Mouse (Mus musculus): ENCODE results near the gene Gm13420. TPM values are rescaled to one million over a fixed set of nuclear protein-coding genes. Genes with fewer than 3 reads are reported as not detected.

Gm13420 gene
- polyA plus RNA-seq, 1 experiment from 2014 or later: 2.4 TPM

DNA sequence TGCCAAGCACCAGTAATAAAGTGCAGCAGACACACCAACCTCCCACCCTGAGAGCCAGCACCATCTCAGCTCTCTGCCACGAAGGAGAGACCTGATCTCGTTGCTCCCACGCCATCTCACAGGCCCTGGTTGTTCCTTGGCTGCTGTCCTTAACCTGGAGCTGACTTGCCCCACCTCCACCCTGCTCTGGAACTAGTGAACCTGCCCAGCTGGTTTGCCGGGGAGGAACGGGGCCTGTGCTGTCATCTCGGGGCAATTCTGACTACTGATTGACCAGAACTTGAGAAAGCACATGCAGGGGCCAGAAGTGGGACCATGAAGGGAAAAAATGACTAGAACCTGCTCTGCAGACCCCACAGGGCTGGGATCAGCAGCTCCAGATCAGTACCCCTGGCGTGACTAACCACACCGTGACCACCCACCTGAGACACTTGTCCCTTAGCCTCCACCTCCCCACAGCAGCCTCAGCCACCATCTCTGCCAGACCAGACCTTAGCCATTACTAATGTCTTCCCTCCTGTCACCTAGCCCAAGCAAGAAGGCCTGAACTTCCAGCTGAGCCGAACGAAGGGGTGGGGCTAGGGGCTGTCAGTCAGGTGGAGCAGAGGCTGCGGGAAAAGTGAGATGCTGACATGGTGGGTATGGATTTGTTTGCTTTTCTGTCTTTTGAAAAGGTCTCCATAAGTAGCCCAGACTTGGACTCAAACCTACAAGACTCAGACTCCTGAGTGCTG is 16.7 kb upstream of the Gm13420 start:
- Histone ChIP-seq H3K9ac (no peak overlapping the region), H3K4me2 (no peak overlapping the region), H3K4me1 (no peaks in the 10 kb centered on the region), H3K4me3 (replicated peaks) (no peak overlapping the region), H3K9me3 (no peaks in the 10 kb centered on the region), H3K36me3 (0 out of 2 replicates have a peak, but pooled peaks cover 6% of the 10 kb centered on the region), H3K27ac (peak overlapping the region; percentile 77), H3K27me3 (replicated peaks) (no peaks in the 10 kb centered on the region)
- 44% methylated on average over 11 of the region's 11 CpGs for WGBS
- no peak for ATAC-seq (ENCODE audit: insufficient read depth, low FRiP score, low read depth)

DNA sequence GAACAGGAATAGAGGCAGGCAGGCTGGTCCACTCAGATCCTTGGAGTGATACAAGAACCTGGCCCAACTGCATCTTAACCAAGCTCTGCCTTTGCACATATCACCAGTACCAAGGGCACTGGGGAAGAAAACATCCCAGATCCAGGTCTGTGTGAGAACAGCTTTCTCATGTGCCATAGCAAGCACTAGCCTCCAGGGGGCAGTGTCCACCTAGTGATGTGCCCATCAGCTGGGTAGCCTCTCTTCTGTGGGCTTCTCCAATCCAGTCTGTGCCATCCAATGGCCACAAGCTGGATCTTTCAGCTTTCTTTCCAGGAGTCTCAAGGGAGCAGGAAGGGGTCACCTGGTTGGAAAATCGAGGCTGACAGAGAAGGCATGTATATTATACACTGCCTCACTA is 13.3 kb upstream of the Gm13420 start:
- Histone ChIP-seq H3K27me3 (replicated peaks) (no peaks in the 10 kb centered on the region), H3K9me3 (no peaks in the 10 kb centered on the region), H3K4me3 (replicated peaks) (no peak overlapping the region), H3K4me1 (no peaks in the 10 kb centered on the region), H3K4me2 (no peak overlapping the region), H3K9ac (no peak overlapping the region), H3K27ac (no peak overlapping the region), H3K36me3 (no peaks in the 10 kb centered on the region)
- 0% methylated on average over 1 of the region's 1 CpGs for WGBS
- 0 out of 2 replicates have a peak, but pooled peaks have one; percentile 8 for ATAC-seq (ENCODE audit: insufficient read depth, low FRiP score, low read depth)

GRCm38 (mm10) chr2:29755693-29756092 is 4.2 kb upstream of the Gm13420 start:
- Histone ChIP-seq H3K4me1 (0 out of 2 replicates have a peak, but pooled peaks cover 3% of the 10 kb centered on the region), H3K9me3 (no peaks in the 10 kb centered on the region), H3K4me3 (replicated peaks) (no peak overlapping the region), H3K9ac (no peak overlapping the region), H3K4me2 (no peak overlapping the region), H3K27ac (no peak overlapping the region), H3K27me3 (replicated peaks) (peaks cover 11% of the 10 kb centered on the region; the same call in 1 of the 2 replicates), H3K36me3 (no peaks in the 10 kb centered on the region)
- ATAC-seq (ENCODE audit: insufficient read depth, low FRiP score, low read depth): no peak

DNA sequence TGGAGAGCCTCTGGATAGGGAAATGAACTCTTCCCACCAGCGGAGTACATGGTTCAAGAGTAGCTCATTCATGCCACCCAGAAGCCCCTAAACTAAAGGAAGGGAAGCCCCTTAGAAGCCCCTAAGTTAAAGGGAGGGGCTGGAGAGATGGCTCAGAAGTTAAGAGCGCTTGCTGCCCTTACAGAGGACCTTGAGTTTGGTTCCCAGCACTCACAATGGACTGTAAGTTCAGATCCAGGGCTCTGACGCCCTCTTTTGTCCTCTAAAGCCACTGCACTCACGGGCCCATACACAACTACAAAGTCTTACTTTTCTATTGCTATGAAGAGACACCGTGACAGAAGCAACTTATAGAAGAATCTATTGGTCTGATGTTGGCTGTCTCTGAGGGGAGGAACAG is 912 bp upstream of the Gm13420 start:
- 81% methylated on average over 5 of the region's 5 CpGs for WGBS

GRCm38 (mm10) chr2:29748499-29748898 is 3.0 kb downstream of the Gm13420 start:
- Histone ChIP-seq H3K9ac (no peak overlapping the region), H3K27ac (no peak overlapping the region), H3K4me1 (0 out of 2 replicates have a peak, but pooled peaks cover 6% of the 10 kb centered on the region), H3K4me3 (replicated peaks) (no peak overlapping the region), H3K27me3 (replicated peaks) (peaks cover 32% of the 10 kb centered on the region), H3K4me2 (no peak overlapping the region), H3K36me3 (no peaks in the 10 kb centered on the region), H3K9me3 (no peaks in the 10 kb centered on the region)
- 85% methylated on average over 4 of the region's 4 CpGs for WGBS
- no peak for ATAC-seq (ENCODE audit: insufficient read depth, low FRiP score, low read depth)

More for the DNA sequence above, 912 bp upstream of the Gm13420 start:
- Histone ChIP-seq H3K9me3 (no peaks in the 10 kb centered on the region), H3K4me1 (0 out of 2 replicates have a peak, but pooled peaks cover 4% of the 10 kb centered on the region), H3K4me2 (no peak overlapping the region), H3K27me3 (replicated peaks) (peaks cover 25% of the 10 kb centered on the region), H3K36me3 (no peaks in the 10 kb centered on the region), H3K27ac (no peak overlapping the region), H3K9ac (no peak overlapping the region), H3K4me3 (replicated peaks) (no peak overlapping the region)
- ATAC-seq (ENCODE audit: insufficient read depth, low FRiP score, low read depth): no peak

DNA sequence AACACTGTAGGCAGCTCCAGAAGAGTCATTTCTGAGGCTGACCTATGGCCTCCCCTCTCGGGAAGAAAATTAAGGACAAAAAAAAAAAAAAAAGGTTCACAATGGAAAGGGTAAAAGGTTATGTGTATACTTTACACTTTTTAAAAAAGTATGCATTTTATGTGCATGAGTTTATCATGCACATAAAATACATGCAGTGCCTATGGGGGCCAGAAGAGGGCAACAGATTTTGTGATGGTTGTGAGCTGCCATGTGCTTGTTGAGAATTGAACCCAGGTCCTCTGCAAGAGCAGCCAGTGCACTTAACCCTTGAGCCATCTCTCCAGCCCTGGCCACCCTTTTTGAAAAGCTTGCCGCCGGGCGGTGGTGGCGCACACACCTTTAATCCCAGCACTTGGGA is 3.6 kb downstream of the Gm13420 start:
- no peak overlapping the region; the same call in 1 of the 2 replicates for H3K4me2 ChIP-seq
- no peak overlapping the region for H3K4me3 ChIP-seq (replicated peaks)
- H3K36me3 ChIP-seq: no peaks in the 10 kb centered on the region
- H3K4me1 ChIP-seq: 0 out of 2 replicates have a peak, but pooled peaks cover 6% of the 10 kb centered on the region
- peaks cover 32% of the 10 kb centered on the region for H3K27me3 ChIP-seq (replicated peaks)
- 60% methylated on average over 5 of the region's 5 CpGs for WGBS
- H3K9me3 ChIP-seq: no peaks in the 10 kb centered on the region
- no peak overlapping the region for H3K9ac ChIP-seq
- ATAC-seq (ENCODE audit: insufficient read depth, low FRiP score, low read depth): no peak
- H3K27ac ChIP-seq: no peak overlapping the region

- Histone ChIP-seq H3K4me3 (replicated peaks) (peak overlapping the region; percentile 25), H3K36me3 (no peaks in the 10 kb centered on the region), H3K4me2 (peak overlapping the region; percentile 55), H3K27me3 (replicated peaks) (peaks cover 32% of the 10 kb centered on the region), H3K4me1 (0 out of 2 replicates have a peak, but pooled peaks cover 6% of the 10 kb centered on the region), H3K9me3 (no peaks in the 10 kb centered on the region), H3K27ac (no peak overlapping the region), H3K9ac (no peak overlapping the region)
- 15% methylated on average over 49 of the region's 50 CpGs for WGBS
- no peak for ATAC-seq (ENCODE audit: insufficient read depth, low FRiP score, low read depth)
Measured at GRCm38 (mm10) chr2:29747188-29747782, 4.2 kb downstream of the Gm13420 start.

DNA sequence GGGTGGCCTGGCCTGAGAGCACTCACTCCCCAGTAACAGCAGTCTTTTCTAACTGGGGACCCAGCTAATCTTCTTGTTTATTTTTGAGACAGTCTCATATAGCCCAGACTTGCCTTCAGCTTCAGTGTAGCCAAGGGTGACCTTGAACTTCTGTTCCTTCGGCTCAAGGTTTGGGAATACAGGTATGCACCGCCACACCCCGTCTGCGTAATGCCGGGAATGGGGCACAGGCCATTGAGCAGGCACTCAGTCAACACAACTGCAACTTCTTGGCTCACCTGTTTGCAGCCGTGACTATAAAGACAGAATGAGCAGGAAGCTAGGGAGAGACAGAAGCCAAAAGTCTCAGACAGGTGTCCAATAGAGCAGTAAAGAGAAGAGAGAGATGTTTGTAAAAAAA is 7.2 kb downstream of the Gm13420 start:
- Histone ChIP-seq H3K9ac (no peak overlapping the region), H3K27me3 (replicated peaks) (peaks cover 15% of the 10 kb centered on the region), H3K27ac (no peak overlapping the region), H3K9me3 (no peaks in the 10 kb centered on the region), H3K4me1 (0 out of 2 replicates have a peak, but pooled peaks cover 3% of the 10 kb centered on the region), H3K36me3 (0 out of 2 replicates have a peak, but pooled peaks cover 6% of the 10 kb centered on the region), H3K4me2 (no peak overlapping the region), H3K4me3 (replicated peaks) (no peak overlapping the region)
- 75% methylated on average over 6 of the region's 6 CpGs for WGBS
- ATAC-seq (ENCODE audit: insufficient read depth, low FRiP score, low read depth): no peak

DNA sequence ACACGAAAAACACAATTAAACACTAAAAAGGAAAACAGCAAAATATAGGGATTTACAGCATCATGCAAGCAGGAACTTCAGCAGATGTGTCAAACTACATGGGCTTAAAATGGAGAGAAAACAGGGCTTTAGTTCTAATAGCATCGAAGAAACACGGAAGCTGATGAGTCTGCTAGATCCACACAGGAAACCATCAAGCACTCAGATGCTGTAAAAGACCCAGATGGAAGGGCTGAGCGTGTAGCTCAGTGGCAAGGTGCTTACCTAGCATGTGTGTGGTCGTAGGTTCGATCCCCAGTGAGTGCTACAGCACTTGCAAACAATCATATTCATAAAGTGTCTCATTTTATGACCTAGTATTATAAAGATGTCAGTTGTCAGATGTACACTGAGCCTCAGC is 10.3 kb downstream of the Gm13420 start:
- H3K4me3 ChIP-seq (replicated peaks): no peak overlapping the region
- H3K4me2 ChIP-seq: no peak overlapping the region
- H3K27me3 ChIP-seq (replicated peaks): peaks cover 1% of the 10 kb centered on the region
- peaks cover 17% of the 10 kb centered on the region for H3K36me3 ChIP-seq
- H3K9ac ChIP-seq: no peak overlapping the region
- no peak overlapping the region for H3K27ac ChIP-seq
- H3K4me1 ChIP-seq: 0 out of 2 replicates have a peak, but pooled peaks cover 6% of the 10 kb centered on the region
- ATAC-seq (ENCODE audit: insufficient read depth, low FRiP score, low read depth): no peak
- H3K9me3 ChIP-seq: no peaks in the 10 kb centered on the region
- WGBS: 87% methylated on average over 6 of the region's 6 CpGs

DNA sequence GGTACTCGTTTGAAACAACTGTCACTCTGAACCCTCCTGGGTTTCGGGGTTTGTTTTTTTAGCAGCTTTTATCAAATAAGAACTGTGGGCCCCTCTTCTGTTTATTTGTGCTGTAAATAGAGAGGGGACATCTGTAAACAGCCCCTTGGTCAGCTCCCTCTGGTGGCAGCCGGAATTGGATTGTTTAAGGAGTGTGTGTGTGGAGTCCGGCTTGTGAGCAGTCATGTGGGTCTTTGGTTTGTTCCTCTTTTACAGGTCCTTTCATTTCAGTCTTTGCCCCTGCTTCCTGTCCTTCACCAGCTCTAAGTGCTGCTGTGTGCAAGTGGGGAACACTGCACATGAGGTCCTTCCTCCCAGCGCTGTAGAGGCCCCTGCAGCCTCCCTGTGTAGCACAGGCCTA is 12.1 kb downstream of the Gm13420 start:
- ATAC-seq (ENCODE audit: insufficient read depth, low FRiP score, low read depth): no peak
- Histone ChIP-seq H3K27me3 (replicated peaks) (no peaks in the 10 kb centered on the region), H3K9me3 (no peaks in the 10 kb centered on the region), H3K4me1 (0 out of 2 replicates have a peak, but pooled peaks cover 6% of the 10 kb centered on the region), H3K36me3 (peaks cover 28% of the 10 kb centered on the region), H3K4me3 (replicated peaks) (no peak overlapping the region), H3K27ac (peak overlapping the region; percentile 44; the same call in 1 of the 2 replicates), H3K9ac (no peak overlapping the region), H3K4me2 (no peak overlapping the region)
- 41% methylated on average over 5 of the region's 5 CpGs for WGBS

DNA sequence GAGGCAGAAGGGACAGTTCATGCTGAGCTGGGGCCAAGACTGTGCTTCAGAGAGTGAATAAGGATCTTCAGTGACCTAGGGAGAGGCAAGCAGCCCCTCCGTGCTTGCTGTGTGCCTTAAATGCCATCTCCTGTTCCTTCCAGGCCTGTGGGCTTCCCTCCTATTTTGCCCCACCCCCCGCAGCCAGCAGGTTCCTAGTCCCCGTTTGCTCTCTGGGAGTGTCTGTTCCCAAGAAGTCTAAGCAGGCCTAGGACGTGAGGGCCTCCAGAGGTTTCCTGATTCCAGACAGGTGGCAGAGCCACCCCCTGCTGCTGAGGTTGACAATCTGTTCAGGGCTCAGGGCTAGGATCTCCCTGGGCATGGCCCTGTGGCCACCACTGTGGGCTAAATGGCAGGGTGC is 12.7 kb downstream of the Gm13420 start:
- ATAC-seq (ENCODE audit: insufficient read depth, low FRiP score, low read depth): no peak; the same call in 1 of the 2 replicates
- Histone ChIP-seq H3K9ac (no peak overlapping the region), H3K9me3 (no peaks in the 10 kb centered on the region), H3K4me1 (0 out of 2 replicates have a peak, but pooled peaks cover 6% of the 10 kb centered on the region), H3K27me3 (replicated peaks) (no peaks in the 10 kb centered on the region), H3K4me3 (replicated peaks) (no peak overlapping the region), H3K4me2 (no peak overlapping the region), H3K36me3 (peaks cover 31% of the 10 kb centered on the region), H3K27ac (peak overlapping the region; percentile 18; the same call in 1 of the 2 replicates)
- WGBS: 59% methylated on average over 4 of the region's 4 CpGs
